In the genomic region with DNA sequence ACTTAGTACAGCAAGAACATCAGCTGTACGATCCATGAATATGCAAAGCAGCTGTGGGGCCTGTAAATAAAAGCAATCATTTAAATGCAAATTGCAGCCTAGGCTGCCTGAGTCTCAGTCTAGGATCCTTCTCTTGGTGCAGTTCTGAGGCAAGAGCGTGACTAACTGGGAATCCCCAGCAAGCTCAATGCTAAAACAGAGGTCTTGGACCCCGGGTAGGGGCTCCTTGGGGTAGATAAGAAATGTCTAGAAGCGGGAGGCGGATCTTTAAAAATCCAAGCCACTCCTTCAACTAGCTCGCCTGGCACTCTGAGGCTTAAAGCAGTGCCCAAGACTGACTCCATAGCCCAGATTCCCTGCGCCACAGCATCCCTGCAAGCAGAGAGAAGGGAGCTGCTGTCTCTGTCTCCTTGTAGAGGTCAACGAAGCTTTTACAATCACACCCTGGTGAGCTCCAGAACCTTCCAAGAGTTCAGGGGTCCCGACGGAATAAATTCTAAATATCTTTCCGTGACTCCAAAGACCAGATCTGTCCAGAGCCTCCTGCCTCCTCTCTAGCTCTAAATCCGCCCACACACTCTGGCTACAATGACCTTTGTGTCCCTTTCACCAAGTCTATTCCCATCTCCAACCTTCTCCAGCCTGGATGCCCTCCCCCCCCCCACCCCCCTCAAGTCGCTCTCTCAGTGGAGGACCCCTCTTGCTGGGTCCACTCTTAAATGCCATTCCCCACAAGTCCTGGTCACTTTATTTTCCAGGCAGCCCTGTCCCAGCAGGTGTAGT, we compare ENCODE assay signal across 8 mouse cellular contexts. TPM values are rescaled to one million over a fixed set of nuclear protein-coding genes. Genes with fewer than 3 reads are reported as not detected.
DNase-seq lines count a peak whose midpoint lies in the region; ATAC-seq and TF ChIP-seq lines count a peak whose summit lies in the region.

No protein-coding gene starts in this region.

- H3K36me3 ChIP-seq in kidney, embryonic 14.5 days (ENCODE audit: control insufficient read depth, insufficient read depth, low read length), result no peaks in the 10 kb centered on the region
- H3K36me3 ChIP-seq in hindbrain, embryonic 10.5 days, result peaks cover 32% of the 10 kb centered on the region
- H3K36me3 ChIP-seq in myocyte (ENCODE audit: control insufficient read depth, insufficient read depth), result no peaks in the 10 kb centered on the region
- H3K36me3 ChIP-seq in thymus, adult 2 months (ENCODE audit: control insufficient read depth, insufficient read depth, low read length), result no peaks in the 10 kb centered on the region

- H3K27ac ChIP-seq in kidney, embryonic 14.5 days (ENCODE audit: low read depth, low read length), result no peak overlapping the region
- peak overlapping the region; percentile 94 for H3K27ac ChIP-seq in hindbrain, embryonic 10.5 days
- no peak overlapping the region for H3K27ac ChIP-seq in thymus, adult 2 months (ENCODE audit: control insufficient read depth, insufficient read depth, low read length)

- no peak for DNase-seq in kidney, adult 18-20 months
- peak; percentile 90 for DNase-seq in brain, embryonic 14.5 days (ENCODE audit: low read depth)
- peak; percentile 52 for DNase-seq in hindbrain, embryonic 10.5 days (ENCODE audit: low spot score)
- no peak for DNase-seq in thymus, adult 2 months
- no peak for DNase-seq in urinary bladder, adult 18-20 months (ENCODE audit: low spot score in 2 of 2)

- ATAC-seq in kidney, embryonic 14.5 days (ENCODE audit: low FRiP score, low TSS enrichment), result no peak
- ATAC-seq in megakaryocyte-erythroid progenitor cell, adult 5-6 weeks (replicated peaks; ENCODE audit: low FRiP score, low TSS enrichment, poor library complexity, severe bottlenecking), result no peak

- H3K4me2 ChIP-seq in kidney, embryonic 14.5 days (replicated peaks; ENCODE audit: low read depth, low read length), result peak overlapping the region; percentile 93
- peak overlapping the region; percentile 69 for H3K4me2 ChIP-seq in myocyte (ENCODE audit: low read depth)

- peak overlapping the region; percentile 43 for H3K4me3 ChIP-seq in kidney, embryonic 14.5 days (ENCODE audit: low read length)
- peak overlapping the region; percentile 83 for H3K4me3 ChIP-seq in hindbrain, embryonic 10.5 days
- peak overlapping the region; percentile 82 for H3K4me3 ChIP-seq in myocyte
- H3K4me3 ChIP-seq in thymus, adult 2 months (ENCODE audit: control insufficient read depth, insufficient read depth, low read length), result no peak overlapping the region

- no peaks in the 10 kb centered on the region for H3K27me3 ChIP-seq in kidney, embryonic 14.5 days (ENCODE audit: control insufficient read depth, insufficient read depth, low read length)
- peaks cover 6% of the 10 kb centered on the region for H3K27me3 ChIP-seq in hindbrain, embryonic 10.5 days (ENCODE audit: insufficient read depth, poor library complexity, severe bottlenecking)
- H3K27me3 ChIP-seq in myocyte (ENCODE audit: control insufficient read depth, insufficient read depth, insufficient read length), result no peaks in the 10 kb centered on the region
- H3K27me3 ChIP-seq in thymus, adult 2 months (ENCODE audit: control insufficient read depth, insufficient read depth, low read length), result peaks cover 11% of the 10 kb centered on the region

- WGBS in kidney, embryonic 14.5 days, result 45% methylated on average over 13 of the region's 13 CpGs
- WGBS in hindbrain, embryonic 10.5 days, result 15% methylated on average over 13 of the region's 13 CpGs
- 86% methylated on average over 13 of the region's 13 CpGs for WGBS in thymus, adult 2 months

- H3K4me1 ChIP-seq in kidney, embryonic 14.5 days (ENCODE audit: control insufficient read depth, insufficient read depth, low read length), result peaks cover 22% of the 10 kb centered on the region; the same call in 1 of the 2 replicates
- H3K4me1 ChIP-seq in hindbrain, embryonic 10.5 days (replicated peaks), result peaks cover 73% of the 10 kb centered on the region
- H3K4me1 ChIP-seq in thymus, adult 2 months (replicated peaks; ENCODE audit: control insufficient read depth, insufficient read depth, low read length), result peaks cover 17% of the 10 kb centered on the region

- no peaks in the 10 kb centered on the region for H3K9me3 ChIP-seq in kidney, embryonic 14.5 days (ENCODE audit: control insufficient read depth, low read length)
- H3K9me3 ChIP-seq in hindbrain, embryonic 10.5 days, result no peaks in the 10 kb centered on the region

- no peak for TF ChIP-seq POLR2A in brain, embryonic 14.5 days (IDR thresholded peaks at IDR 0.05; ENCODE audit: borderline replicate concordance, extremely low read depth, insufficient read depth, insufficient read length, poor library complexity, severe bottlenecking)
- TF ChIP-seq POLR2A in myocyte (IDR thresholded peaks at IDR 0.05; ENCODE audit: insufficient read length, low read depth), result no peak
- TF ChIP-seq POLR2A in thymus, adult 2 months (IDR thresholded peaks at IDR 0.05; ENCODE audit: control insufficient read depth, extremely low read depth, insufficient read depth, low read length, poor library complexity), result no peak

- TF ChIP-seq CTCF in brain, embryonic 14.5 days (IDR thresholded peaks at IDR 0.05; ENCODE audit: borderline replicate concordance, extremely low read depth, insufficient read depth, insufficient read length), result no peak
- TF ChIP-seq CTCF in thymus, adult 2 months (IDR thresholded peaks at IDR 0.05; ENCODE audit: borderline replicate concordance, control insufficient read depth, extremely low read depth, insufficient read depth, low read length, poor library complexity), result no peak

- peaks cover 60% of the 10 kb centered on the region for H3K79me2 ChIP-seq in myocyte (ENCODE audit: control insufficient read depth, insufficient read depth)

- H3K9ac ChIP-seq in kidney, embryonic 14.5 days (ENCODE audit: low read depth, low read length), result no peak overlapping the region; the same call in 1 of the 2 replicates

- no peak overlapping the region for H3ac ChIP-seq in myocyte (ENCODE audit: control insufficient read depth, insufficient read length)

TF ChIP-seq in myocyte, 11 proteins besides CTCF, POLR2A, EP300 and RAD21:
- TF ChIP-seq SRF (IDR thresholded peaks at IDR 0.05; ENCODE audit: control insufficient read depth, insufficient read length, low read depth) (no peak), TCF12 (IDR thresholded peaks at IDR 0.05; ENCODE audit: insufficient read depth, poor library complexity, severe bottlenecking) (no peak), TCF3 (IDR thresholded peaks at IDR 0.05; ENCODE audit: insufficient read length, low read depth) (no peak), REST (IDR thresholded peaks at IDR 0.05; ENCODE audit: insufficient read depth, insufficient read length) (no peak), MAX (IDR thresholded peaks at IDR 0.05; ENCODE audit: low read depth) (no peak), MYOG (IDR thresholded peaks at IDR 0.05; ENCODE audit: control insufficient read depth in 1 of 3, insufficient read depth in 1 of 3, insufficient read length in 2 of 3, low read depth in 2 of 3) (no peak), CEBPB (IDR thresholded peaks at IDR 0.05; ENCODE audit: insufficient read depth, poor library complexity, severe bottlenecking) (no peak), E2F4 (IDR thresholded peaks at IDR 0.05; ENCODE audit: insufficient read depth) (no peak), MYOD1 (IDR thresholded peaks at IDR 0.05; ENCODE audit: control insufficient read depth in 1 of 3, insufficient read length in 2 of 3, low read depth in 2 of 3) (no peak), USF1 (IDR thresholded peaks at IDR 0.05; ENCODE audit: low read depth) (no peak), POLR2AphosphoS2 (IDR thresholded peaks at IDR 0.05; ENCODE audit: insufficient read length, low read depth) (no peak)
TF ChIP-seq in myocyte: peak in this region for 0.

RNA-seq across cellular contexts. Expression of gene Gprc5b, which starts 2.2 kb away (rescaled TPM):
- 6.4 and 8.0 TPM in 2 replicates for polyA plus RNA-seq in kidney, embryonic 14.5 days (2014; fragmentation: Nextera tagmentation; extraction: Ambion mirVana)
- 25.0 and 28.2 TPM in 2 replicates for polyA plus RNA-seq in brain, embryonic 14.5 days (2012; rRNA removed)
- 17.5 and 25.4 TPM in 2 replicates for polyA plus RNA-seq in hindbrain, embryonic 10.5 days (2016; fragmentation: Nextera tagmentation; extraction: Ambion mirVana)
- polyA plus RNA-seq in myocyte (2012; fragmentation: generic; extraction: Trizol), result 27.5 TPM
- 15.2 and 20.0 TPM in 2 replicates for polyA plus RNA-seq in thymus, adult 2 months (2012; rRNA removed)
- total RNA-seq in megakaryocyte-erythroid progenitor cell, adult 5-6 weeks (2014; fragmentation: Nextera tagmentation), result 0.99 and 1.2 TPM in 2 replicates
- total RNA-seq in megakaryocyte-erythroid progenitor cell, adult 5-6 weeks (2017), result 0.23 and 4.2 TPM in 2 replicates

Comparison
In these comparisons a context has a peak if more than half of its experiments do, and no peak if none do; other contexts are left out.
1. DNase-seq: peak in brain, embryonic 14.5 days (single experiment) and hindbrain, embryonic 10.5 days (single experiment); none in kidney, adult 18-20 months (single experiment), thymus, adult 2 months (single experiment) and urinary bladder, adult 18-20 months (0 of 2).